Mouse (Mus musculus) olfactory bulb, adult 2 months (tissue): ENCODE results near the gene Wdr78.

Experiments used
- CTCF ChIP-seq: fragments of 200-500 bp; IDR thresholded peaks from 2 replicates; pipeline ENCODE4 v1.5.1; 2012; ENCODE audit warnings: low read depth, mild to moderate bottlenecking, low read length, moderate library complexity; ENCODE audit not compliant: insufficient read depth
- POLR2A ChIP-seq: fragments of 200-500 bp; IDR thresholded peaks from 2 replicates; pipeline ENCODE4 v1.6.1; 2012; ENCODE audit warnings: mild to moderate bottlenecking, low read depth, low read length, moderate library complexity; ENCODE audit not compliant: insufficient read depth

GRCm38 (mm10) chr4:103098532-103098931, 15.8 kb downstream of the Wdr78 start:
- TF ChIP-seq POLR2A (no peak), CTCF (no peak)
